In genomic region chr7:110138538-110138937, GRCm38 (mm10) we compare ENCODE assay signal across 24 mouse cellular contexts. TPM values are rescaled to one million over a fixed set of nuclear protein-coding genes. Genes with fewer than 3 reads are reported as not detected.
DNase-seq lines count a peak whose midpoint lies in the region; ATAC-seq and TF ChIP-seq lines count a peak whose summit lies in the region.
"Had no signal": no experiment of that assay in that cellular context is flagged by ENCODE, and none has a peak within 500 bp of the region (broad histone marks: within the 10 kb centered on the region; RNA-seq: fewer than 3 reads in every experiment).

No protein-coding gene starts in this region.

- no peak overlapping the region for H3K9ac ChIP-seq in intestine, postnatal 0 days (ENCODE audit: low read depth, low read length)
- no peak overlapping the region for H3K9ac ChIP-seq in intestine, embryonic 15.5 days
- no peak overlapping the region for H3K9ac ChIP-seq in liver, embryonic 14.5 days (replicated peaks)
- H3K9ac ChIP-seq in liver, embryonic 12.5 days: no peak overlapping the region
- H3K9ac ChIP-seq: heart, embryonic 15.5 days; neural tube, embryonic 13.5 days; stomach, embryonic 15.5 days had no signal

- H3K4me1 ChIP-seq in intestine, postnatal 0 days (replicated peaks; ENCODE audit: control insufficient read depth, insufficient read depth, low read length): no peaks in the 10 kb centered on the region
- H3K4me1 ChIP-seq in intestine, embryonic 15.5 days (replicated peaks): no peaks in the 10 kb centered on the region
- no peaks in the 10 kb centered on the region for H3K4me1 ChIP-seq in liver, embryonic 14.5 days (replicated peaks; ENCODE audit: control insufficient read depth in 2 of 2, insufficient read depth in 2 of 2, low read length in 1 of 2)
- no peaks in the 10 kb centered on the region for H3K4me1 ChIP-seq in liver, embryonic 12.5 days
- H3K4me1 ChIP-seq in forebrain, embryonic 10.5 days: no peaks in the 10 kb centered on the region
- H3K4me1 ChIP-seq: heart, embryonic 15.5 days; neural tube, embryonic 13.5 days; stomach, embryonic 15.5 days had no signal

- H3K4me2 ChIP-seq in intestine, postnatal 0 days (replicated peaks; ENCODE audit: low read depth): no peak overlapping the region
- no peak overlapping the region for H3K4me2 ChIP-seq in intestine, embryonic 15.5 days (replicated peaks)
- no peak overlapping the region for H3K4me2 ChIP-seq in liver, embryonic 14.5 days (ENCODE audit: low read depth)
- H3K4me2 ChIP-seq in liver, embryonic 12.5 days: no peak overlapping the region
- H3K4me2 ChIP-seq: heart, embryonic 15.5 days; midbrain, embryonic 11.5 days; neural tube, embryonic 13.5 days; stomach, embryonic 15.5 days had no signal

- no peak for DNase-seq in liver, embryonic 14.5 days (ENCODE audit: low read depth in 3 of 3, low spot score in 3 of 3)
- DNase-seq in thymus, postnatal 14 days: peak; percentile 19
- no peak for DNase-seq in thymus, postnatal 25 days
- DNase-seq in Patski (ENCODE audit: low read depth, low spot score): no peak
- no peak for DNase-seq in forebrain, embryonic 10.5 days (ENCODE audit: extremely low spot score, low spot score)
- DNase-seq: adrenal gland, postnatal 10 days; cerebellum, adult 11 months; cerebellum, adult 9-10 months; cerebellum, postnatal 36 days; gastrocnemius, postnatal 25 days; layer of hippocampus, postnatal 36 days; liver; lung, adult 18-20 months; right cerebral cortex, postnatal 14 days had no signal

- POLR2A ChIA-PET in Patski (lab: Charles Lee): interaction anchor here (0.6 to 0.9 kb wide), 2 partner anchors 15 to 55 kb away, joined by 3 read pairs; no protein-coding TSS in a partner anchor

- no peak for ATAC-seq in intestine, postnatal 0 days
- no peak for ATAC-seq in intestine, embryonic 15.5 days
- no peak for ATAC-seq in liver, embryonic 14.5 days (ENCODE audit: insufficient read depth)
- ATAC-seq in liver, embryonic 12.5 days: no peak
- ATAC-seq in Patski: no peak
- ATAC-seq: CD4-positive, CD25-positive, alpha-beta regulatory T cell, adult 4 months; forebrain, embryonic 14.5 days; hindbrain, embryonic 16.5 days had no signal

- H3K4me3 ChIP-seq in intestine, postnatal 0 days (ENCODE audit: low read depth, low read length): no peak overlapping the region
- H3K4me3 ChIP-seq in intestine, embryonic 15.5 days (replicated peaks): no peak overlapping the region
- H3K4me3 ChIP-seq in liver, embryonic 14.5 days (ENCODE audit: insufficient read depth in 1 of 2, low read depth in 2 of 2, low read length in 2 of 2): no peak overlapping the region
- H3K4me3 ChIP-seq in liver, embryonic 12.5 days: no peak overlapping the region
- no peak overlapping the region for H3K4me3 ChIP-seq in forebrain, embryonic 10.5 days
- H3K4me3 ChIP-seq: heart, embryonic 15.5 days; neural tube, embryonic 13.5 days; stomach, embryonic 15.5 days had no signal

- CTCF ChIA-PET in Patski (lab: Charles Lee): interaction anchor here (0.9 to 2.5 kb wide), 7 partner anchors 9 to 70 kb away, joined by 3 to 8 read pairs (median 4); partner anchors contain the start of gene Wee1

- in situ Hi-C loops in Patski (cut with MboI; ENCODE audit: low pct_unique_long_range_greater_than_20kb): no loop called here

- 88% methylated on average over 2 of the region's 2 CpGs for WGBS in intestine, postnatal 0 days
- WGBS in intestine, embryonic 15.5 days: 85% methylated on average over 2 of the region's 2 CpGs
- WGBS in liver, embryonic 14.5 days (ENCODE audit: insufficient replicate concordance): 57% methylated on average over 2 of the region's 2 CpGs
- 65% methylated on average over 2 of the region's 2 CpGs for WGBS in liver, embryonic 12.5 days (ENCODE audit: insufficient replicate concordance)
- WGBS in forebrain, embryonic 10.5 days: 84% methylated on average over 2 of the region's 2 CpGs

- no peaks in the 10 kb centered on the region for H3K9me3 ChIP-seq in intestine, postnatal 0 days (ENCODE audit: control insufficient read depth)
- H3K9me3 ChIP-seq in intestine, embryonic 15.5 days: no peaks in the 10 kb centered on the region
- H3K9me3 ChIP-seq in liver, embryonic 14.5 days (ENCODE audit: control insufficient read depth, low read length): no peaks in the 10 kb centered on the region
- H3K9me3 ChIP-seq in liver, embryonic 12.5 days (replicated peaks): no peaks in the 10 kb centered on the region
- no peaks in the 10 kb centered on the region for H3K9me3 ChIP-seq in forebrain, embryonic 10.5 days
- H3K9me3 ChIP-seq: heart, embryonic 15.5 days; neural tube, embryonic 13.5 days; stomach, embryonic 15.5 days had no signal

- H3K27ac ChIP-seq in intestine, postnatal 0 days (ENCODE audit: low read depth, low read length): no peak overlapping the region
- no peak overlapping the region for H3K27ac ChIP-seq in intestine, embryonic 15.5 days
- no peak overlapping the region for H3K27ac ChIP-seq in liver, embryonic 14.5 days
- no peak overlapping the region for H3K27ac ChIP-seq in liver, embryonic 12.5 days
- no peak overlapping the region for H3K27ac ChIP-seq in forebrain, embryonic 10.5 days
- H3K27ac ChIP-seq: heart, embryonic 15.5 days; neural tube, embryonic 13.5 days; stomach, embryonic 15.5 days had no signal

- peaks cover 67% of the 10 kb centered on the region for H3K36me3 ChIP-seq in intestine, postnatal 0 days (ENCODE audit: control insufficient read depth, insufficient read depth)
- H3K36me3 ChIP-seq in intestine, embryonic 15.5 days: peaks cover 55% of the 10 kb centered on the region
- H3K36me3 ChIP-seq in liver, embryonic 14.5 days (replicated peaks; ENCODE audit: control insufficient read depth, insufficient read depth, low read depth): peaks cover 90% of the 10 kb centered on the region
- peaks cover 99% of the 10 kb centered on the region for H3K36me3 ChIP-seq in liver, embryonic 12.5 days
- H3K36me3 ChIP-seq in forebrain, embryonic 10.5 days (replicated peaks): peaks cover 100% of the 10 kb centered on the region

- TF ChIP-seq EP300 in liver, embryonic 14.5 days (IDR thresholded peaks at IDR 0.05; ENCODE audit: low read depth): no peak

- TF ChIP-seq CTCF in intestine, postnatal 0 days (IDR thresholded peaks at IDR 0.05; ENCODE audit: low read depth): peak; percentile 35
- TF ChIP-seq CTCF in liver, embryonic 14.5 days (IDR thresholded peaks at IDR 0.05; ENCODE audit: low read depth): peak; percentile 17; the same call in 1 of the 2 replicates
- TF ChIP-seq CTCF in Patski (IDR thresholded peaks at IDR 0.05): peak; percentile 69

- H3K27me3 ChIP-seq in intestine, postnatal 0 days (replicated peaks; ENCODE audit: control insufficient read depth, insufficient read depth, low read length): no peaks in the 10 kb centered on the region
- no peaks in the 10 kb centered on the region for H3K27me3 ChIP-seq in intestine, embryonic 15.5 days (replicated peaks)
- no peaks in the 10 kb centered on the region for H3K27me3 ChIP-seq in liver, embryonic 14.5 days (ENCODE audit: control insufficient read depth, insufficient read depth, low read length)
- H3K27me3 ChIP-seq in liver, embryonic 12.5 days (replicated peaks): no peaks in the 10 kb centered on the region
- H3K27me3 ChIP-seq in Patski: no peaks in the 10 kb centered on the region
- no peaks in the 10 kb centered on the region for H3K27me3 ChIP-seq in forebrain, embryonic 10.5 days (ENCODE audit: poor library complexity, severe bottlenecking)
- H3K27me3 ChIP-seq: heart, embryonic 15.5 days; neural tube, embryonic 13.5 days; stomach, embryonic 15.5 days had no signal

RNA-seq across cellular contexts. Expression of gene Wee1, which starts 16.7 kb away (rescaled TPM):
- 9.9 TPM in 2 replicates for polyA plus RNA-seq in intestine, postnatal 0 days (2015; fragmentation: Nextera tagmentation; extraction: Ambion mirVana)
- polyA plus RNA-seq in intestine, embryonic 15.5 days (2015; fragmentation: Nextera tagmentation; extraction: Ambion mirVana): 26.3 and 31.1 TPM in 2 replicates
- 7.1 and 8.8 TPM in 2 replicates for polyA plus RNA-seq in liver, embryonic 14.5 days (2012; rRNA removed)
- polyA plus RNA-seq in liver, embryonic 14.5 days (2014; fragmentation: Nextera tagmentation; extraction: Ambion mirVana): 8.1 and 9.4 TPM in 2 replicates
- polyA plus RNA-seq in liver, embryonic 12.5 days (2016; fragmentation: Nextera tagmentation; extraction: Ambion mirVana): 23.6 and 24.9 TPM in 2 replicates
- 28.5 TPM for polyA plus RNA-seq in Patski (2021)
- 28.9 and 29.0 TPM in 2 replicates for polyA plus RNA-seq in forebrain, embryonic 10.5 days (2016; fragmentation: Nextera tagmentation; extraction: Ambion mirVana)

Comparison
In these comparisons a context has a peak if more than half of its experiments do, and no peak if none do; other contexts are left out.
1. CTCF ChIP-seq: peak in every context shown above with its lines; median percentile 69 in Patski; 35 in intestine, postnatal 0 days; 17 in liver, embryonic 14.5 days.